Mouse (Mus musculus): ENCODE data around the gene Cyb5r1. TPM values are rescaled to one million over a fixed set of nuclear protein-coding genes. Genes with fewer than 3 reads are reported as not detected.

Cyb5r1 gene
- 6.1 to 8.8 TPM (median 8.2 TPM) in 4 replicates for total RNA-seq (2023; ENCODE audit: inconsistent age)

DNA sequence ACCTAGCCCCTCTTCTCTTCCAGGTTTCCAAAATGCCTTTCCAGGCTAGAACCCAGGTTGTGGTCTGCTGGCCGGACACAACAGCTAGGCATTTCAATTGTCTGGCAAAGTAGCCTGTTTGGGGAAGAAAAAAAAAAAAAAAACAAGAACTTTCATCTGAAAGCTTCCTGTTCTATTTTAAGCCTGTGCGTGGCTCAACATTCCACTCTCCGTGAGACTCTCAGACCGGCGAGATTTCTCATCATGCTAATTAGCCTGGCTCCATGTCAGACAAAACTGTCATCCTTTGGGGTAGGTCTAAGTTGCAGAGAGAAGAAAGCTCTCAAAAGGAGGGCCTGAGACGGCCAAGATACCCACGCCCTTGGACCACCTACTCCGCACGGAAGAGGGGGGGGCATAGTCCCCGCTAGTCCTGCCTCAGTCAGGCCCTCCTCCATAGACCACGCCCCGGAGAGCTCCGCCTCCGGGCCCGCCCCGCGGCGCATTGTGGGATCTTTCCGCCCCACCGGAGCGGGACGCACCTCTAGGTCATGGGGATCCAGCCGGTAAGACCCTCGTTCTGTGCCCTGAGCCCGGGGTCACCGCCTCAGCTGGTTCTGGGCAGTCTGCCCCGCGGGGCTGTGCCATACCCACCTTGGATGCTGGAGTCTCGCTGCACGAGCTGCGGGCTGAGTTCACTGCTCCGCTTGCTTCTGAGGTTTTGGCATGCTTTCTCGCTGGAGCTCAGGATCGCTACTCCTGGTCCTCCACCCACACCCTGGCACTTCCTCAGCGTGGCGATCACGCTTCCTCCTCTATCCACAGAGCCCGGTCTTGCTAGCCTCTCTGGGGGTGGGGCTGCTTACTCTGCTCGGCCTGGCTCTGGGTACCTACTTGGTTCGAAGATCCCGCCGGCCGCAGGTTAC, at the start of gene Cyb5r1:
Gene Cyb5r1 (plus strand): TSS at position 51 of the 905 bp plus-strand sequence.

GRCm38 (mm10) chr1:134361857-134362212, 43.5 kb upstream of the Cyb5r1 start, which contains the start of gene Tmem183a:
TSS of gene Tmem183a (minus strand) at chr1:134361979.

GRCm38 (mm10) chr1:134385666-134386065, 19.7 kb upstream of the Cyb5r1 start, which contains the start of gene 4933406M09Rik:
TSS of gene 4933406M09Rik (plus strand) at chr1:134385940.

GRCm38 (mm10) chr1:134415168-134415831, 9.9 kb downstream of the Cyb5r1 start, which contains the start of gene Adipor1:
TSS of gene Adipor1 (plus strand) at chr1:134415378.

DNA sequence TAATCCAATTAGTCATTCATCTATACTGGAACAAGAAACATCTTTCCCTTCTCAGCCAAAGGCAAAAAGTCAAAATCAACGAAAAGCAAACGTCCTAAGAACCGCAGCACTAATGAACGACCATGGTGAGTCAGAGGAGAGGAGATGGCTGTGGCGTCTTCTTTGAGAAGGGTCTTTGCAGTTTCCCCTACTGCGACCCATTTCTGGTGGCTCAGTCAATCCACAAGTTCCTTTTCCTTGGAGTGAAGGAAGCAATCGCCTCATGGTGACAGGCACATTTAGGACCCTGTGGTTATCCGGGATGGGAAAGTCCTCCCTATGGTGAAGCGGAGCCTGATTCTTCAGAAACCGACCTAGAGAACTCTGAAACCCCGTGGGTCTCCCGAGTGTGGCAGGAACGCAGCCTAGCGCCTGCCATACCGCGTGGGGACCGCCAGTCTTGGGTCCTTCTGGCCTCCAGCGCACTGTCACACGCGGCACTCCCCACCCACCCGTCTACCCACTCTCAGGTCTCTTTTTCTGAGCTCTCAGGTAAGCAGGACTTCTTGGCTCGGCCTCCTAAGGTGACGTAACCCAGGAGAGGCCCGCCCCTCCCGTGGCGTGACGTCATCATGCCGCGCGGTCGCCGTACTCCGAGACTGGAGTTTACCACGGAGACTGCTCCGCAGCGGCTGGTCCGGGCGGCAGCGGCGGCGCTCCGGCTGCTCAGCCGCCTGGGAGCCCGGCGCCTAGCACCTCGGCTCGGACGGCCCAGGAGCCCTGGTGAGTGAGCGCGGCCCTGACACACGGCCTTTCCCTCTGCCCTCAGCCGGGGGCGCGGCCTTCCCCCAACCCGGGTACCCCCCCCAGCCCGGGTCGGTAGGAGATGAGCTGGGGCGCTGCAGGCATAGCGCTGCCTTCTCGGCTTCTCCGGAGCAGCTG, 49.8 kb downstream of the Cyb5r1 start, which contains the start of gene Klhl12:
Gene Klhl12 (plus strand): TSS at position 628 of the 921 bp plus-strand sequence.

Other genes with a start within 250 kb of the Cyb5r1 start
- 0.80 TPM in 1 of 4 replicates, not detected in the others for gene Chil1, start 223.4 kb upstream of the Cyb5r1 start, total RNA-seq (2023; ENCODE audit: inconsistent age)
- not detected in 4 replicates for gene Mybph, start 212.1 kb upstream of the Cyb5r1 start, total RNA-seq (2023; ENCODE audit: inconsistent age)
- not detected in 4 replicates for gene Adora1, start 170.1 kb upstream of the Cyb5r1 start, total RNA-seq (2023; ENCODE audit: inconsistent age)
- not detected in 4 replicates for gene Myog, start 115.6 kb upstream of the Cyb5r1 start, total RNA-seq (2023; ENCODE audit: inconsistent age)
- 1.1 to 2.1 TPM (median 1.6 TPM) in 4 replicates for gene Ppfia4, start 72.6 kb upstream of the Cyb5r1 start, total RNA-seq (2023; ENCODE audit: inconsistent age)
- 60.9 to 73.9 TPM (median 64.2 TPM) in 4 replicates for gene Tmem183a, start 43.6 kb upstream of the Cyb5r1 start, total RNA-seq (2023; ENCODE audit: inconsistent age)
- gene 4933406M09Rik, start 19.6 kb upstream of the Cyb5r1 start, total RNA-seq (2023; ENCODE audit: inconsistent age), result not detected in 4 replicates
- 73.1 to 79.5 TPM (median 77.9 TPM) in 4 replicates for gene Adipor1, start 9.8 kb downstream of the Cyb5r1 start, total RNA-seq (2023; ENCODE audit: inconsistent age)
- gene Klhl12, start 50.0 kb downstream of the Cyb5r1 start, total RNA-seq (2023; ENCODE audit: inconsistent age), result 32.4 to 36.7 TPM (median 34.8 TPM) in 4 replicates
- 17.9 to 22.8 TPM (median 20.0 TPM) in 4 replicates for gene Rabif, start 89.1 kb downstream of the Cyb5r1 start, total RNA-seq (2023; ENCODE audit: inconsistent age)
- gene Mgat4e, start 144.1 kb downstream of the Cyb5r1 start, total RNA-seq (2023; ENCODE audit: inconsistent age), result not detected in 4 replicates
- gene Kdm5b, start 154.6 kb downstream of the Cyb5r1 start, total RNA-seq (2023; ENCODE audit: inconsistent age), result 36.8 to 43.0 TPM (median 38.9 TPM) in 4 replicates
- gene Syt2, start 241.1 kb downstream of the Cyb5r1 start, total RNA-seq (2023; ENCODE audit: inconsistent age), result not detected in 4 replicates

Data from B cell, adult (primary cell).